Mouse (Mus musculus) megakaryocyte, embryonic 14.5 days (primary cell): ENCODE measurements around the gene Garnl3.

Source experiments
- FLI1 ChIP-seq: IDR thresholded peaks from 2 replicates; pipeline ENCODE4 v1.6.1; 2012; ENCODE audit warnings: low read length, inconsistent platforms, mixed read lengths
- GATA1 ChIP-seq: IDR thresholded peaks from 3 replicates; pipeline ENCODE4 v1.6.1; 2012; ENCODE audit warnings: mixed read lengths, low read length, inconsistent platforms, borderline replicate concordance

GRCm38 (mm10) chr2:33057514-33057913 lies 73.9 kb downstream of the Garnl3 start:
- TF ChIP-seq GATA1: no peak
- TF ChIP-seq FLI1: no peak
